Mouse (Mus musculus): Measurements from ENCODE around the gene Map4k5.

GRCm38 (mm10) chr12:69843531-69844445 is 49.2 kb downstream of the Map4k5 start:
- TF ChIP-seq EP300 (IDR thresholded peaks at IDR 0.05; ENCODE audit: insufficient read depth, low read depth, low read length) (no peak), CTCF (IDR thresholded peaks at IDR 0.05; ENCODE audit: low read depth, low read length) (no peak)

All from ES-Bruce4 (cell line).